Mouse (Mus musculus): ENCODE results near the gene 1700012B07Rik. TPM values are rescaled to one million over a fixed set of nuclear protein-coding genes. Genes with fewer than 3 reads are reported as not detected.

1700012B07Rik gene
- polyA plus RNA-seq, 1 experiment from 2014 or later: not detected

DNA sequence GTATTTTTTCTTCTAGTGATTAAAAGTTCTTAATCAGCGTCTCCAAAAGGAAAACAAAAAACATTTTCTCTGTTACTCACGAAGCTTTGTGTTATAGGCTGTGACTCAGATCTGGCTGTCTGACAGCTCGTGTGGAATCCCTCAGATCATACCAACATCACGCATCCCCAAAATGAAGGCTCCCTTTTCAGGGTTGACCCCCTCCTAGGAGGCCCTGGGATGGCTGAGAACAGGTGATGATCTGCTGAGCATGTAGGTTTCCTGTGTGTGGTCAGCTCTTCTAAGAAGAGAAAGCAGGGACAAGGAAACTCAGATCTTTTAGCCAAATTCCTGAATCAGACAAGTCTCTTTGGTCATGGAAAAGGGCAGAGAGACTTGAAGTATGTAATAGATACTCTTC is 82.6 kb downstream of the 1700012B07Rik start:
- Histone ChIP-seq H3K9me3 (ENCODE audit: control insufficient read depth, low read length) (no peaks in the 10 kb centered on the region), H3K4me3 (replicated peaks; ENCODE audit: low read length) (no peak overlapping the region), H3K4me2 (replicated peaks) (no peak overlapping the region), H3K9ac (no peak overlapping the region), H3K4me1 (replicated peaks; ENCODE audit: control insufficient read depth, insufficient read depth, low read length) (no peaks in the 10 kb centered on the region), H3K27ac (no peak overlapping the region), H3K27me3 (ENCODE audit: control insufficient read depth, insufficient read depth, low read length) (no peaks in the 10 kb centered on the region), H3K36me3 (replicated peaks; ENCODE audit: control insufficient read depth, insufficient read depth) (no peaks in the 10 kb centered on the region)
- ATAC-seq (ENCODE audit: low FRiP score): no peak
- 82% methylated on average over 4 of the region's 4 CpGs for WGBS
- no peak for DNase-seq (ENCODE audit: low spot score)

DNA sequence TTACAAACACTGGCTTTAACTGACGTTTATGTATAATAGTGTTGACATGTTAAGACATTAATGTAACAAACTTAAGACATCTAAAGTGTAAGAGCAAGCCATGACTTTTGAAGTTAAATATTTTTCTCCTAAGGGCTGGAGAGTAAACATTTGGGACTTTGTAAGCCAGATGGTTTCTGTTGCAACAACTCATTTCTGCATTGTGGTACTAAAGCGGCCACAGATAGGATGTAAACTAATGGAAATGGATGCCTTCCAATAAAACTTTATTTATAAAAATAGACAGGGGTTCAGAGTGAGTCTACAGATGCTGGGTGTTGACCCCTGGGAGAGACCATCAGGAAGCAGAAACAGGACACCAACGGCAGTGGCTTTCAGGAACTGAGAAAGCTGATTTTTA is 89.9 kb downstream of the 1700012B07Rik start:
- 90% methylated on average over 3 of the region's 3 CpGs for WGBS
- Histone ChIP-seq H3K4me3 (replicated peaks; ENCODE audit: low read length) (no peak overlapping the region), H3K36me3 (replicated peaks; ENCODE audit: control insufficient read depth, insufficient read depth) (no peaks in the 10 kb centered on the region), H3K27ac (no peak overlapping the region), H3K4me2 (replicated peaks) (no peak overlapping the region), H3K9ac (no peak overlapping the region), H3K4me1 (replicated peaks; ENCODE audit: control insufficient read depth, insufficient read depth, low read length) (no peaks in the 10 kb centered on the region), H3K9me3 (ENCODE audit: control insufficient read depth, low read length) (no peaks in the 10 kb centered on the region), H3K27me3 (ENCODE audit: control insufficient read depth, insufficient read depth, low read length) (no peaks in the 10 kb centered on the region)
- no peak for DNase-seq (ENCODE audit: low spot score)
- ATAC-seq (ENCODE audit: low FRiP score): no peak

Other genes with a start within 250 kb of the 1700012B07Rik start
- gene Wipi1, start 216.1 kb downstream of the 1700012B07Rik start, polyA plus RNA-seq (2014; fragmentation: Nextera tagmentation; extraction: Ambion mirVana): 10.4 and 13.2 TPM in 2 replicates
- 515 and 597 TPM in 2 replicates for gene Prkar1a, start 178.6 kb downstream of the 1700012B07Rik start, polyA plus RNA-seq (2014; fragmentation: Nextera tagmentation; extraction: Ambion mirVana)
- gene Fam20a, start 105.8 kb downstream of the 1700012B07Rik start, polyA plus RNA-seq (2014; fragmentation: Nextera tagmentation; extraction: Ambion mirVana): 4.9 and 5.0 TPM in 2 replicates
- 1.7 and 1.9 TPM in 2 replicates for gene Abca8b, start 167.8 kb upstream of the 1700012B07Rik start, polyA plus RNA-seq (2014; fragmentation: Nextera tagmentation; extraction: Ambion mirVana)